Mouse (Mus musculus) ES-Bruce4 (cell line): ENCODE results near the gene Sema5a. TPM values are rescaled to one million over a fixed set of nuclear protein-coding genes. Genes with fewer than 3 reads are reported as not detected.

ENCODE experiments used
- H3K27ac ChIP-seq: 2 replicates; pipeline ENCODE4 v1.5.1; 2012; ENCODE audit warnings: low read length, inconsistent platforms; ENCODE audit not compliant: insufficient read depth
- H3K27me3 ChIP-seq: 2 replicates; pipeline ENCODE4 v1.6.1; 2012; ENCODE audit warnings: mild to moderate bottlenecking, low read length, inconsistent platforms; ENCODE audit not compliant: control insufficient read depth, poor library complexity, insufficient read depth, severe bottlenecking
- H3K36me3 ChIP-seq: 2 replicates; pipeline ENCODE4 v1.6.1; 2012; ENCODE audit warnings: inconsistent platforms, mild to moderate bottlenecking, low read length, moderate library complexity; ENCODE audit not compliant: control insufficient read depth, poor library complexity, insufficient read depth, severe bottlenecking
- H3K4me1 ChIP-seq: one replicate; pipeline ENCODE4 v1.8.1; 2011; ENCODE audit warnings: low read length; ENCODE audit not compliant: control insufficient read depth, insufficient read depth
- H3K4me3 ChIP-seq: 2 replicates; pipeline ENCODE4 v1.5.1; 2011; ENCODE audit warnings: low read depth, mild to moderate bottlenecking, low read length
- H3K9ac ChIP-seq: 2 replicates; pipeline ENCODE4 v1.6.1; 2012; ENCODE audit warnings: low read depth, mild to moderate bottlenecking, inconsistent platforms; ENCODE audit not compliant: poor library complexity, severe bottlenecking
- H3K9me3 ChIP-seq: replicated peaks from 2 replicates; pipeline ENCODE4 v1.6.1; 2012; ENCODE audit warnings: mild to moderate bottlenecking, low read length, inconsistent platforms; ENCODE audit not compliant: control insufficient read depth, poor library complexity, insufficient read depth, severe bottlenecking
- CTCF ChIP-seq: IDR thresholded peaks from one replicate; pipeline ENCODE4 v1.8.1; 2011; ENCODE audit warnings: low read depth, low read length
- EP300 ChIP-seq: IDR thresholded peaks from 2 replicates; pipeline ENCODE4 v1.6.1; 2011; ENCODE audit warnings: low read depth, low read length; ENCODE audit not compliant: insufficient read depth
- POLR2A ChIP-seq: IDR thresholded peaks from one replicate; pipeline ENCODE4 v1.8.1; 2011; ENCODE audit warnings: low read length; ENCODE audit not compliant: insufficient read depth
- polyA plus RNA-seq: library from polyadenylated mRNA; stranded (reverse); fragments of >200 nt; gene quantifications from 2 replicates; pipeline ENCODE4 v1.2.4, GENCODE M21; 2011; ENCODE audit warnings: low read depth; ENCODE audit not compliant: missing spikeins, insufficient read depth, insufficient read length

Sema5a gene
- polyA plus RNA-seq, 1 experiment: 2.8 TPM

DNA sequence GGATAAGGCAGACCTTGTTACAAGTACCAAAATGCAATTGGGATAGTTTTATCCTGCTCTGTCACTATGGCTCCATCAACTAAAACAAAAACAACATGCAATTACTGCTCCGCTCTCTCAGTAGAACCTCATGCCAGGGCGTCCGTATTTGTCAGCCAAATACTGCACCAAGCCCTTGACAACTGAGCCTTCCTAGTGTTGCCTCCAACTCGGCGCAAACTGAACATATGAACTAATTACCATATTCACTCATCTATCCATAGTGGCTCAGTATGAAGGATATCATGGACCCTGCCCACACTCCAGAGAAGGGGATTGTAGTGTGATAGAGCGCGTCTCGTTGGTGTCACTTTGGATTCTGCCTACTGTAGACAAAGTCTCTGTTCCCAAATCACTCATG lies 389.1 kb downstream of the Sema5a start:
- Histone ChIP-seq H3K9me3 (no peaks in the 10 kb centered on the region), H3K36me3 (no peaks in the 10 kb centered on the region), H3K4me1 (no peaks in the 10 kb centered on the region), H3K9ac (no peak overlapping the region), H3K27me3 (no peaks in the 10 kb centered on the region), H3K27ac (no peak overlapping the region), H3K4me3 (no peak overlapping the region)
- no peak for TF ChIP-seq CTCF
- no peak for TF ChIP-seq EP300
- TF ChIP-seq POLR2A: no peak

DNA sequence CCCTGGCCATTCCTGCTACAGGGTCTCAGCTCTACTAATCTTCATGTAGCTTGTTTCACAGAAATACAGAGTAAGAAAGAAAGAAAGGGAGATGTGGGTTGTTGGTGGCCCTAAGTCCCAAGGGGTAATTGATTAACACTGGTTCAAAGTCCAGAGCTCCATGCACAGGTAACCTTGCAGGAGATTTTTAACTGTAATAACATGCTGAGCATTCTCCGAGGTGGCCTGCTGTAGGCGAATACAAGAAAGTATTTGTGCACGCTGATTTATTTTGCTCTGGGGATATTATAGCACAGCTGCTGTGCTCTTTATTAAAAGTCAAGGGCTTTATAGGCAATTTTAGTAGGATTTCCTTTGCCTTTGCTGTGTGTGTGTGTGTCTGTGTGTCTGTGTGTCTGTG lies 393.3 kb downstream of the Sema5a start:
- Histone ChIP-seq H3K4me1 (no peaks in the 10 kb centered on the region), H3K27me3 (no peaks in the 10 kb centered on the region), H3K4me3 (no peak overlapping the region), H3K36me3 (no peaks in the 10 kb centered on the region), H3K27ac (no peak overlapping the region), H3K9ac (no peak overlapping the region), H3K9me3 (no peaks in the 10 kb centered on the region)
- TF ChIP-seq CTCF (no peak), POLR2A (no peak), EP300 (no peak)

DNA sequence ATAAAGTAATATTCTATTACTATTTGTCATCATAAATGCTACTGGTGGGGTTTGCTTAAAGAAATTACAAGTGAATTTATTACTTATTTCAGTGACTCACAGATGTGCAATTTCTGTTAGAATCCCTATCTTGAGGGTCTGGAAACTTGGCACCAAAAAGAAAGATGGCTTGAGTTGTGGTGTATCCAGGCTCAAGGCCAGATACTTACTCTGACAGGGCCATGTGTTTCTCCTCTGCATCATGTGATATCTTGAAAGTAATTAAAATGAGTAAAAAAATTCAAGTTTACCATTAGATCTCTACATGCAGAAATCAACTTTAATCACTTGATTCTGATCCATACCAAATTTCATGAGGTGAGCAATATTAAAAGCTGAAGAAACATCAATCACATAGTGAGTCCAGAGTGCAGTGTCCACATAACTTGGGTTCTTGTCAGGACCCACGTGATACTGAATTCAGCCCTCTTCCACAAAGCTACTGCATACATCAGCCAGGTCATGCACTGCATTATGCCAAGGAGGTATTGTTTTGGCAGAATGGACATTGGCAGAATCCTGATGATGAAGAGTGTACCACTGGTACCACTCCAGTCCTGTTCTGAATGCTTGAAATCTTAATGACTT lies 402.6 kb downstream of the Sema5a start:
- Histone ChIP-seq H3K36me3 (no peaks in the 10 kb centered on the region), H3K9ac (no peak overlapping the region), H3K4me3 (no peak overlapping the region), H3K4me1 (no peaks in the 10 kb centered on the region), H3K27ac (no peak overlapping the region), H3K9me3 (no peaks in the 10 kb centered on the region), H3K27me3 (no peaks in the 10 kb centered on the region)
- TF ChIP-seq EP300: no peak
- no peak for TF ChIP-seq CTCF
- no peak for TF ChIP-seq POLR2A

DNA sequence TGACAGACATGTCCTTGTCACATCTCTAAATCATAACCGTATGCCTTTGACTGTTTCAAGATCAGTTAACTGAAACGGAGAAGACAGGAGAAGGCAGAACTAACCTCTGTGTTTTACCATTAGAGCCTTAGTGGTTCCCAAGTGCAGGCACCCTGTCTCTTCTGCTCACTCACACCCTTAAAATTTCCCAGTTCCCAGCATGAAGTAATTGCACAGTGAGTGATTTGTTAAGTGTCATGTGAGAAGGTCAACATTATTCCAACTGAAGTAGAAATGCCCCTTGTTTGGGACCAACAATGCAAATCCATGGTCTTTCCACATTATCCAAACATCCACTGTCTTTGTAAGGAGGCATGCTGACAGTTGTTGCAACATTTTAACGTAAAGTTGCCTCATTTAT lies 409.4 kb downstream of the Sema5a start:
- H3K4me3 ChIP-seq: no peak overlapping the region
- H3K27me3 ChIP-seq: no peaks in the 10 kb centered on the region
- H3K9ac ChIP-seq: no peak overlapping the region
- no peaks in the 10 kb centered on the region for H3K4me1 ChIP-seq
- H3K9me3 ChIP-seq: no peaks in the 10 kb centered on the region
- no peaks in the 10 kb centered on the region for H3K36me3 ChIP-seq
- no peak for TF ChIP-seq CTCF
- TF ChIP-seq EP300: no peak
- no peak for TF ChIP-seq POLR2A
- no peak overlapping the region for H3K27ac ChIP-seq

DNA sequence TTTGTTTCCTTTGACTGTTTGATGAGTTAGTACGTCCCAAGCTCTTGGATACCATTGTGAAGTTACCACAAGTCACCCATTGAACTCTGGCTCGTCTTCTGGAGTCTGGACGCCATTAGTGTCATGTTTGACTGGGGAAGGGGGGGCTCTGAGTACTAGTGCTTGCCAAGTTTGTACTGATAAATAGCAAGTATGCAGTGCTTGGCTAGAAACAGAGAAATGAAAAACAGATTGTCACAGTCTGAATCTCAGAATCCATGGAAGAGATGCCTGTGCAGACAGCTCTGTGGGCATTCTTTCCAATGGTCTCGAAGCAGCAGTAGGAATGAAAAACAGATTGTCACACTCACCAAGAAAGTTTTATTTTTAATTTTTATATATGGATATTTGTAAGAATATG lies 411.4 kb downstream of the Sema5a start:
- H3K27ac ChIP-seq: no peak overlapping the region
- no peaks in the 10 kb centered on the region for H3K9me3 ChIP-seq
- no peaks in the 10 kb centered on the region for H3K27me3 ChIP-seq
- TF ChIP-seq EP300: no peak
- no peak for TF ChIP-seq CTCF
- TF ChIP-seq POLR2A: no peak
- no peak overlapping the region for H3K9ac ChIP-seq
- no peaks in the 10 kb centered on the region for H3K36me3 ChIP-seq
- H3K4me3 ChIP-seq: no peak overlapping the region
- no peaks in the 10 kb centered on the region for H3K4me1 ChIP-seq

DNA sequence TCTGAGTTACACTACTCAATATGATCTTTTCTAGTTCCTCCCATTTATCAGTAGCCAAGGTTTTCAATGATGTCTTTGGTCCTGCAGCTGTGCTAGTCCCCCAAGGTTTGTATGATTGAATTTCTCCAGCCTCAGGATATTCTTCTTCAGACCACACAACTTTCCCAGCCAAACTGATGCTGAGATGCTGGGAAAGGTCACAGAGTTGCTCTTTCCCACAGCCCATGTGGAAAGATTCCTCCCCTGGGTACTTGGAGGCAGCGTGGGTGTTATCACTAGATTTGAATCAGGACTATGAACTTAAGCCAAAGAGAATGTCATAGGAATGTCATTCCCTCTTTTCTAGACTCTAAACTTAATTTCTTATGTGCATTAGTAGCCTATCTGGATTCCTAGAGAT lies 431.8 kb downstream of the Sema5a start:
- no peaks in the 10 kb centered on the region for H3K27me3 ChIP-seq
- H3K4me3 ChIP-seq: no peak overlapping the region
- no peaks in the 10 kb centered on the region for H3K4me1 ChIP-seq
- no peaks in the 10 kb centered on the region for H3K36me3 ChIP-seq
- no peak overlapping the region for H3K27ac ChIP-seq
- H3K9me3 ChIP-seq: no peaks in the 10 kb centered on the region; the same call in 1 of the 2 replicates
- TF ChIP-seq CTCF (no peak), POLR2A (no peak), EP300 (no peak)
- no peak overlapping the region for H3K9ac ChIP-seq
